ENCODE assay signal across 12 mouse cellular contexts in genomic region chr12:59216676-59217266, GRCm38 (mm10). TPM values are rescaled to one million over a fixed set of nuclear protein-coding genes. Genes with fewer than 3 reads are reported as not detected.
DNase-seq lines count a peak whose midpoint lies in the region; ATAC-seq lines count a peak whose summit lies in the region.
"Had no signal": no experiment of that assay in that cellular context is flagged by ENCODE, and none has a peak within 500 bp of the region (broad histone marks: within the 10 kb centered on the region; RNA-seq: fewer than 3 reads in every experiment).

No protein-coding gene starts in this region.

- no peaks in the 10 kb centered on the region; the same call in 1 of the 2 replicates for H3K36me3 ChIP-seq in liver, embryonic 11.5 days (ENCODE audit: control insufficient read depth, insufficient read depth, low read length)
- H3K36me3 ChIP-seq in embryonic facial prominence, embryonic 14.5 days (ENCODE audit: control insufficient read depth, insufficient read depth, low read length) = no peaks in the 10 kb centered on the region
- H3K36me3 ChIP-seq in liver, embryonic 15.5 days (replicated peaks) = peaks cover 5% of the 10 kb centered on the region
- H3K36me3 ChIP-seq in neural tube, embryonic 15.5 days = peaks cover 5% of the 10 kb centered on the region

- intact Hi-C loops in gastrocnemius, postnatal 36 days (cut with DNase I) = no loop called here
- intact Hi-C loops in heart, postnatal 10 days (cut with DNase I) = loop anchor here (5.0 kb wide), 2 partner anchors 149 to 204 kb away; partner anchors contain the start of genes Gemin2, Pnn and Sec23a

- no peak overlapping the region for H3K9ac ChIP-seq in liver, embryonic 11.5 days (ENCODE audit: low read depth, low read length)
- no peak overlapping the region for H3K9ac ChIP-seq in embryonic facial prominence, embryonic 14.5 days (ENCODE audit: low read depth, low read length)
- H3K9ac ChIP-seq in liver, embryonic 15.5 days = no peak overlapping the region
- H3K9ac ChIP-seq in neural tube, embryonic 15.5 days (replicated peaks) = no peak overlapping the region

- peaks cover 21% of the 10 kb centered on the region for H3K4me1 ChIP-seq in liver, embryonic 11.5 days (replicated peaks; ENCODE audit: control insufficient read depth, insufficient read depth, low read length)
- H3K4me1 ChIP-seq in embryonic facial prominence, embryonic 14.5 days (ENCODE audit: control insufficient read depth, insufficient read depth, low read length) = peaks cover 10% of the 10 kb centered on the region
- H3K4me1 ChIP-seq in liver, embryonic 15.5 days (replicated peaks) = peaks cover 36% of the 10 kb centered on the region
- H3K4me1 ChIP-seq in neural tube, embryonic 15.5 days = peaks cover 28% of the 10 kb centered on the region

- no peak for ATAC-seq in liver, embryonic 11.5 days (replicated peaks; ENCODE audit: low FRiP score)
- no peak for ATAC-seq in embryonic facial prominence, embryonic 14.5 days (ENCODE audit: low read depth)
- no peak for ATAC-seq in liver, embryonic 15.5 days (ENCODE audit: insufficient read depth)
- no peak for ATAC-seq in neural tube, embryonic 15.5 days (ENCODE audit: low FRiP score)

- no peak for DNase-seq in liver, embryonic 11.5 days (ENCODE audit: low spot score)
- DNase-seq in liver = no peak
- no peak for DNase-seq in embryonic facial prominence, embryonic 14.5 days (ENCODE audit: low spot score)
- no peak for DNase-seq in gastrocnemius, postnatal 36 days
- no peak for DNase-seq in heart, postnatal 10 days
- DNase-seq: adrenal gland, adult 2 months; cerebellum, postnatal 36 days; kidney, adult 11 months; lung, postnatal 14 days had no signal

- H3K9me3 ChIP-seq in liver, embryonic 11.5 days (ENCODE audit: control insufficient read depth, low read length) = no peaks in the 10 kb centered on the region
- H3K9me3 ChIP-seq in embryonic facial prominence, embryonic 14.5 days (ENCODE audit: control insufficient read depth, low read length) = no peaks in the 10 kb centered on the region
- no peaks in the 10 kb centered on the region for H3K9me3 ChIP-seq in liver, embryonic 15.5 days (replicated peaks)
- no peaks in the 10 kb centered on the region for H3K9me3 ChIP-seq in neural tube, embryonic 15.5 days (replicated peaks)

- H3K4me3 ChIP-seq in liver, embryonic 11.5 days (ENCODE audit: low read depth, low read length) = no peak overlapping the region; the same call in 1 of the 2 replicates
- H3K4me3 ChIP-seq in embryonic facial prominence, embryonic 14.5 days (ENCODE audit: low read depth, low read length) = no peak overlapping the region
- H3K4me3 ChIP-seq in liver, embryonic 15.5 days (replicated peaks) = peak overlapping the region; percentile 98; the same call in 1 of the 2 replicates
- H3K4me3 ChIP-seq in neural tube, embryonic 15.5 days (replicated peaks) = no peak overlapping the region
- H3K4me3 ChIP-seq: heart, embryonic 12.5 days had no signal

- H3K27ac ChIP-seq in liver, embryonic 11.5 days (ENCODE audit: low read depth, low read length) = no peak overlapping the region
- no peak overlapping the region for H3K27ac ChIP-seq in embryonic facial prominence, embryonic 14.5 days (replicated peaks; ENCODE audit: low read depth, low read length)
- no peak overlapping the region for H3K27ac ChIP-seq in liver, embryonic 15.5 days (replicated peaks)
- H3K27ac ChIP-seq in neural tube, embryonic 15.5 days (replicated peaks) = no peak overlapping the region

- WGBS in liver, embryonic 11.5 days = 63% methylated on average over 6 of the region's 6 CpGs
- WGBS in embryonic facial prominence, embryonic 14.5 days = 73% methylated on average over 6 of the region's 6 CpGs
- WGBS in liver, embryonic 15.5 days (ENCODE audit: insufficient replicate concordance) = 45% methylated on average over 6 of the region's 6 CpGs
- WGBS in neural tube, embryonic 15.5 days = 89% methylated on average over 6 of the region's 6 CpGs

- no peaks in the 10 kb centered on the region for H3K27me3 ChIP-seq in liver, embryonic 11.5 days (replicated peaks; ENCODE audit: control insufficient read depth, insufficient read depth, low read length)
- no peaks in the 10 kb centered on the region for H3K27me3 ChIP-seq in embryonic facial prominence, embryonic 14.5 days (replicated peaks; ENCODE audit: control insufficient read depth, insufficient read depth, low read length)
- H3K27me3 ChIP-seq in liver, embryonic 15.5 days = no peaks in the 10 kb centered on the region
- no peaks in the 10 kb centered on the region for H3K27me3 ChIP-seq in neural tube, embryonic 15.5 days (replicated peaks)
- H3K27me3 ChIP-seq: heart, embryonic 12.5 days had no signal

- H3K4me2 ChIP-seq in liver, embryonic 11.5 days = peak overlapping the region; percentile 17; the same call in 1 of the 2 replicates
- H3K4me2 ChIP-seq in embryonic facial prominence, embryonic 14.5 days (ENCODE audit: low read depth, low read length) = peak overlapping the region; percentile 94
- peak overlapping the region; percentile 93 for H3K4me2 ChIP-seq in liver, embryonic 15.5 days
- peak overlapping the region; percentile 66 for H3K4me2 ChIP-seq in neural tube, embryonic 15.5 days

RNA-seq across cellular contexts. Expression of gene Fbxo33, which starts 2.8 kb away (rescaled TPM):
- polyA plus RNA-seq in liver, embryonic 11.5 days (2014; fragmentation: Nextera tagmentation; extraction: Ambion mirVana) = 13.3 and 15.1 TPM in 2 replicates
- polyA plus RNA-seq in embryonic facial prominence, embryonic 14.5 days (2014; fragmentation: Nextera tagmentation; extraction: Ambion mirVana) = 8.6 and 14.8 TPM in 2 replicates
- 7.6 and 7.8 TPM in 2 replicates for polyA plus RNA-seq in liver, embryonic 15.5 days (2015; fragmentation: Nextera tagmentation; extraction: Ambion mirVana)
- polyA plus RNA-seq in neural tube, embryonic 15.5 days (2015; fragmentation: Nextera tagmentation; extraction: Ambion mirVana) = 7.2 and 8.3 TPM in 2 replicates
- 1 to 10 TPM; 2.4 to 3.5 TPM for total RNA-seq in gastrocnemius, postnatal 36 days (2021)
- 10 to 100 TPM; 10.3 to 11.2 TPM for total RNA-seq in heart, postnatal 10 days (2021)

Comparison
In these comparisons a context has a peak if more than half of its experiments do, and no peak if none do; other contexts are left out.
1. H3K4me2 ChIP-seq: peak in every context shown above with its lines; median percentile 94 in embryonic facial prominence, embryonic 14.5 days; 93 in liver, embryonic 15.5 days; 66 in neural tube, embryonic 15.5 days; 17 in liver, embryonic 11.5 days.